Mouse (Mus musculus) spleen, postnatal 10 days (tissue): ENCODE data around the gene Lrrc42.

Experiments used
- DNase-seq, 2 experiments: peaks; one replicate each; pipeline ENCODE4 v3.0.0; 2021 to 2022; ENCODE audit warnings: low spot score in 2 of 2

The Lrrc42 gene

DNA sequence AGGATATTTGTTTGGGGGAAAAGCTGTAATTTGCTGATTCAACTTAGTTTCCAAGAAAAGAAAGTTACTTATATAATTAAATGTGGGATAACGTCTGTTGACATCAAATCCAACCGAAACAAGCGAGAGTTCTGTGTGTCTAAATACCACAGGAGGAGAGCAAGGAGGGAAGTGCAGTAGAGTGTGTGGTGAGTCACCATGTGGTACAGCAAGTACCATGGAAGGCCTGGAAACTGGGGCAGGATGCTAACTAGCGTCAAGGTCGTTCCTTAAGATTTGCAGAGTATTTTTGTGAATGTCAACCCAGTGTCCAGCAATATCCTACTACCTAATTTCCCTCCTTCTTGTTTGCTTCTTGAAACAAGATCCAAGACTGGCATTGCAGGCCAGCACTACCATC, 55.3 kb downstream of the Lrrc42 start:
- DNase-seq = no peak

DNA sequence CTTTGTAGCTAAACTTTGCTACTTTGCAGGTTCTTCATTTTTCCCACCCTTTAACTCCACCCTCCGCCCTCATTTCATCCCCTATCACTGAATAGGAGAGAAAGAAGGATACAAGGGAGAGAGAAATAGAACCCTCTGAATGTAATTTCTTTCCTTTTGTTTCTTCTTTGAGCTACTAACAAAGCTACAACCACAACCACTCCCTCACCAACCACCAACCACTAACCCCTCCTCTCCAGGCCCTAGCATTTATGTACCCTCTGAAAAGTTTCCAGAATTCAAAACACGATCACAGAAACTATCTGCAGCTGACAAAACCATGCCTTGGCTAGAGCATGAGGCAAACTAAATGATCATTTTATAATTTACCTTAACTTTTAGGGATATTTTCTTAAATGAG, 56.9 kb downstream of the Lrrc42 start:
- no peak for DNase-seq

DNA sequence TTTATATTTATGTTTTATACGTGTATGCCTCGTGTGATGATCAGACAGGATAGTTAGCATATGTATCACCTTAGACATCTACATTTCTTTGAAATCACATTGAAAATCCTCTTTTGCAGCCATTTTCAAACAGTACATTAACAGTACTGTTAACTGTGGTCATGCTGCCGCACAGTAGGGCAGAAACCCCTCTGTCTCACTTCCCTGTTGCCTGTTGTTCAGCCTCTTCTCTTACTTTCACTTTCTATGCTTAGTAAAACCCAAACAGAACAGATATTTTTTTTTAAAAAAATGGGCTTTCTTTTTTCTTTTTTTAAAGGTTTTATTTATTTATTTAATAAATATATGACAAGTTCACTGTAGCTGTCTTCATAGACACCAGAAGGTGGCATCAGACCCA, 59.5 kb downstream of the Lrrc42 start:
- no peak for DNase-seq

GRCm38 (mm10) chr4:107185703-107186102, 67.6 kb downstream of the Lrrc42 start:
- no peak for DNase-seq
